ENCODE assay signal across 12 mouse cellular contexts in the genomic region with DNA sequence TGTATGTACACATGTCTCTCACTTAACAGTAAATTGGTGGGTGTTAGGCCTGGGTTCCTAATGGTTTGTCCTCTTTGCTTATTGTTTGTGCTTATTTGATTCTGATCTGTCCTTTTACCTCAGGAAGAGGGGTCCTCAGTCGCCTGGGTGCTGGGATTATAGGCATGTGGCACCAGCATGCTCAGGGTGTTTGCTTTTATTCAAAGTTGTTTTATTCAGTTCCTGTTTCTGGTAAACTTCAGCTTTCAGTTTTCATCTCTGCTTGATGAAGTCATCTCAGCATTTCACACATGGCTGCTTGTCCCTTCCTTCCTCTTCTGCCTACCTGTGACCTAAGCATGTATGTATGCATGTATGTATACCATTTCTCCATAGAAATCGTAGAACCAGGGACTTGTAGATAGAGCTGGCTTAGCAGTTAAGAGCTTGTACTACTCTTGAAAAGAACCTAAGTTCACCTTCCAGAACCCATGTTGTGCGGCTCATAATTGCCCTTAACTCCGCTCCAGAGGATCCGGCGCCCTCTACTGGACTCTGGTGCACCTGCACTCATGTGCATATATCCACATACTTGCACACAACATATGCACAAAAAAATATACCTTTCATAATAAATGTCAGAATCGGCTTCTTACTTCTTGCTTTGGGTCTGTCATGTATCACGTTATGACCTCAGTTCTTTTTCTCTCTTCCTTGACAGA. TPM values are rescaled to one million over a fixed set of nuclear protein-coding genes. Genes with fewer than 3 reads are reported as not detected.
A peak's percentile ranks its signal among the peaks of the same experiment; 100 is the strongest.
DNase-seq lines count a peak whose midpoint lies in the region; ATAC-seq and TF ChIP-seq lines count a peak whose summit lies in the region.
"Had no signal": no experiment of that assay in that cellular context is flagged by ENCODE, and none has a peak within 500 bp of the region (broad histone marks: within the 10 kb centered on the region; RNA-seq: fewer than 3 reads in every experiment).

No protein-coding gene starts in this region.

- no peaks in the 10 kb centered on the region for H3K36me3 ChIP-seq in kidney, adult 2 months (ENCODE audit: control insufficient read depth, insufficient read depth, low read length)
- peaks cover 26% of the 10 kb centered on the region for H3K36me3 ChIP-seq in limb, embryonic 13.5 days

- H3K4me2 ChIP-seq in limb, embryonic 13.5 days (replicated peaks): no peak overlapping the region

- no peak for ATAC-seq in limb, embryonic 13.5 days (ENCODE audit: low FRiP score, low read depth)
- no peak for ATAC-seq in megakaryocyte-erythroid progenitor cell, adult 5-6 weeks (replicated peaks; ENCODE audit: low FRiP score, low TSS enrichment, poor library complexity, severe bottlenecking)
- ATAC-seq: inflammation-experienced regulatory T-cells, adult 6 months had no signal

- no peaks in the 10 kb centered on the region for H3K27me3 ChIP-seq in kidney, adult 2 months (replicated peaks; ENCODE audit: control insufficient read depth, insufficient read depth, low read length)
- no peaks in the 10 kb centered on the region for H3K27me3 ChIP-seq in limb, embryonic 13.5 days
- H3K27me3 ChIP-seq: embryonic facial prominence, embryonic 15.5 days had no signal

- TF ChIP-seq POLR2A in kidney, adult 2 months (IDR thresholded peaks at IDR 0.05; ENCODE audit: low read depth, low read length): no peak

- WGBS in kidney, adult 2 months: 95% methylated on average over 8 of the region's 8 CpGs
- WGBS in limb, embryonic 13.5 days: 98% methylated on average over 8 of the region's 8 CpGs

- TF ChIP-seq CTCF in kidney, adult 2 months (conservative IDR thresholded peaks at IDR 0.05; ENCODE audit: insufficient read depth, insufficient read length, low read depth, low read length): peak; percentile 22; the same call in 1 of the 2 replicates

- no peak overlapping the region for H3K4me3 ChIP-seq in kidney, adult 2 months (ENCODE audit: insufficient read depth, low read depth, low read length)
- 0 out of 2 replicates have a peak overlapping the region, but pooled peaks have one; percentile 78 for H3K4me3 ChIP-seq in limb, embryonic 13.5 days

- intact Hi-C loops in heart, postnatal 25 days (cut with DNase I): loop anchor here (5.0 kb wide), 1 partner anchor 41 kb away; no protein-coding TSS in a partner anchor

- H3K27ac ChIP-seq in kidney, adult 2 months (ENCODE audit: insufficient read depth, low read depth, low read length): no peak overlapping the region
- H3K27ac ChIP-seq in limb, embryonic 13.5 days: no peak overlapping the region
- H3K27ac ChIP-seq: embryonic facial prominence, embryonic 15.5 days; midbrain, embryonic 10.5 days had no signal

- 0 out of 2 replicates have a peak, but pooled peaks cover 6% of the 10 kb centered on the region for H3K9me3 ChIP-seq in limb, embryonic 13.5 days
- H3K9me3 ChIP-seq: embryonic facial prominence, embryonic 15.5 days had no signal

- no peak overlapping the region for H3K9ac ChIP-seq in limb, embryonic 13.5 days
- H3K9ac ChIP-seq: embryonic facial prominence, embryonic 15.5 days had no signal

- H3K4me1 ChIP-seq in kidney, adult 2 months (ENCODE audit: control insufficient read depth, insufficient read depth, low read length): 0 out of 2 replicates have a peak, but pooled peaks cover 6% of the 10 kb centered on the region
- peaks cover 31% of the 10 kb centered on the region for H3K4me1 ChIP-seq in limb, embryonic 13.5 days

- DNase-seq in kidney, adult 2 months: no peak
- DNase-seq in kidney, postnatal 4 days: no peak
- peak; percentile 48 for DNase-seq in thymus, postnatal 4 days
- no peak for DNase-seq in thymus, postnatal 36 days
- no peak for DNase-seq in heart, postnatal 25 days (ENCODE audit: low spot score)
- no peak for DNase-seq in urinary bladder, postnatal 25 days (ENCODE audit: low spot score)
- DNase-seq: thymus, adult 18-20 months had no signal

RNA-seq across cellular contexts. Expression of a gene that starts 8.2 kb away (rescaled TPM):
- 8.0 and 8.7 TPM in 2 replicates for polyA plus RNA-seq in kidney, adult 2 months (2012; rRNA removed)
- polyA plus RNA-seq in limb, embryonic 13.5 days (2015; fragmentation: Nextera tagmentation; extraction: Ambion mirVana): 99.2 and 104 TPM in 2 replicates
- 12.1 and 17.6 TPM in 2 replicates for total RNA-seq in megakaryocyte-erythroid progenitor cell, adult 5-6 weeks (2014; fragmentation: Nextera tagmentation)
- total RNA-seq in megakaryocyte-erythroid progenitor cell, adult 5-6 weeks (2017): 4.8 and 7.9 TPM in 2 replicates
- total RNA-seq in heart, postnatal 25 days (2021): 10 to 100 TPM; 10.7 to 13.7 TPM

RNA-seq across cellular contexts. Expression of a gene that starts 52.2 kb away (rescaled TPM):
- 14.4 and 19.3 TPM in 2 replicates for polyA plus RNA-seq in kidney, adult 2 months (2012; rRNA removed)
- polyA plus RNA-seq in limb, embryonic 13.5 days (2015; fragmentation: Nextera tagmentation; extraction: Ambion mirVana): 45.6 and 47.3 TPM in 2 replicates
- 33.3 and 58.9 TPM in 2 replicates for total RNA-seq in megakaryocyte-erythroid progenitor cell, adult 5-6 weeks (2014; fragmentation: Nextera tagmentation)
- total RNA-seq in megakaryocyte-erythroid progenitor cell, adult 5-6 weeks (2017): 43.5 and 120 TPM in 2 replicates
- 10 to 100 TPM; 10.1 to 11.5 TPM for total RNA-seq in heart, postnatal 25 days (2021)

RNA-seq across cellular contexts. Expression of a gene that starts 52.3 kb away (rescaled TPM):
- 440 and 469 TPM in 2 replicates for polyA plus RNA-seq in kidney, adult 2 months (2012; rRNA removed)
- polyA plus RNA-seq in limb, embryonic 13.5 days (2015; fragmentation: Nextera tagmentation; extraction: Ambion mirVana): 32.1 and 33.6 TPM in 2 replicates
- total RNA-seq in megakaryocyte-erythroid progenitor cell, adult 5-6 weeks (2014; fragmentation: Nextera tagmentation): 13.7 and 19.9 TPM in 2 replicates
- total RNA-seq in megakaryocyte-erythroid progenitor cell, adult 5-6 weeks (2017): 14.0 and 18.3 TPM in 2 replicates
- total RNA-seq in heart, postnatal 25 days (2021): 1 to 10 TPM; 4.8 to 6.3 TPM
